Mouse (Mus musculus) testis, postnatal 10 days (tissue): Measurements from ENCODE around the gene Cpb2.
A peak's percentile ranks its signal among the peaks of the same experiment; 100 is the strongest.

Source experiments
- DNase-seq: peaks from one replicate; pipeline ENCODE4 v3.0.0; 2021; ENCODE audit warnings: low spot score

The Cpb2 gene

GRCm38 (mm10) chr14:75242087-75242486 lies at the start of gene Cpb2:
Gene Cpb2 (plus strand): TSS chr14:75242287.
- no peak for DNase-seq

- DNase-seq: no peak
Observed at GRCm38 (mm10) chr14:75192427-75192826, 49.7 kb upstream of the Cpb2 start.

- no peak for DNase-seq
Observed at GRCm38 (mm10) chr14:75192858-75193257, 49.2 kb upstream of the Cpb2 start.

- DNase-seq: no peak
Observed at GRCm38 (mm10) chr14:75195530-75195929, 46.6 kb upstream of the Cpb2 start.

GRCm38 (mm10) chr14:75197027-75197426 lies 45.1 kb upstream of the Cpb2 start:
- peak; percentile 70 for DNase-seq

- no peak for DNase-seq
Observed at GRCm38 (mm10) chr14:75197660-75198059, 44.4 kb upstream of the Cpb2 start.

- DNase-seq: no peak
Observed at GRCm38 (mm10) chr14:75205363-75206051, 36.6 kb upstream of the Cpb2 start.

GRCm38 (mm10) chr14:75206307-75206706 lies 35.8 kb upstream of the Cpb2 start:
- no peak for DNase-seq

GRCm38 (mm10) chr14:75208572-75209151 lies 33.4 kb upstream of the Cpb2 start:
- DNase-seq: no peak

GRCm38 (mm10) chr14:75213752-75214151 lies 28.3 kb upstream of the Cpb2 start:
- no peak for DNase-seq

GRCm38 (mm10) chr14:75218843-75219242 lies 23.2 kb upstream of the Cpb2 start:
- no peak for DNase-seq

GRCm38 (mm10) chr14:75219250-75219913 lies 22.7 kb upstream of the Cpb2 start:
- no peak for DNase-seq

GRCm38 (mm10) chr14:75222386-75222785 lies 19.7 kb upstream of the Cpb2 start:
- no peak for DNase-seq

GRCm38 (mm10) chr14:75227453-75228084 lies 14.5 kb upstream of the Cpb2 start:
- DNase-seq: no peak

- DNase-seq: no peak
Observed at GRCm38 (mm10) chr14:75229834-75230233, 12.3 kb upstream of the Cpb2 start.

- no peak for DNase-seq
Observed at GRCm38 (mm10) chr14:75233070-75233469, 9.0 kb upstream of the Cpb2 start.

- no peak for DNase-seq
Observed at GRCm38 (mm10) chr14:75235552-75235951, 6.5 kb upstream of the Cpb2 start.

GRCm38 (mm10) chr14:75235955-75236635 lies 6.0 kb upstream of the Cpb2 start:
- no peak for DNase-seq

- DNase-seq: no peak
Observed at GRCm38 (mm10) chr14:75236636-75237003, 5.5 kb upstream of the Cpb2 start.

GRCm38 (mm10) chr14:75237096-75237495 lies 5.0 kb upstream of the Cpb2 start:
- DNase-seq: no peak

GRCm38 (mm10) chr14:75238054-75238692 lies 3.9 kb upstream of the Cpb2 start:
- no peak for DNase-seq
